Mouse (Mus musculus): Measurements from ENCODE around the gene Skap2. TPM values are rescaled to one million over a fixed set of nuclear protein-coding genes. Genes with fewer than 3 reads are reported as not detected.

Gene Skap2
- 1 to 10 TPM; 8.6 to 8.9 TPM for total RNA-seq (2021)
- 5.0 and 6.7 TPM in 2 replicates for polyA plus RNA-seq (2012; rRNA removed)
- long read RNA-seq, transcript Skap2-205 (13 exons, 3,382 nt), result major isoform, 6 of 12 reads
- long read RNA-seq, partial matches to known transcripts, result 1 of 12 reads
- long read RNA-seq, other reads (novel, unspliced or antisense), result 5 of 12 reads

GRCm38 (mm10) chr6:52012409-52013244 is at the start of gene Skap2:
Gene Skap2, minus strand, starts transcription at chr6:52012549.
- under 1% methylated on average over 51 of the region's 51 CpGs for WGBS
- 0 out of 2 replicates have a peak, but pooled peaks cover 1% of the 10 kb centered on the region for H3K27me3 ChIP-seq (ENCODE audit: control insufficient read depth, insufficient read depth, low read length)
- H3K36me3 ChIP-seq (ENCODE audit: control insufficient read depth, insufficient read depth, low read length), result no peaks in the 10 kb centered on the region
- peak within 1 kb of the TSS; percentile 72 for H3K9ac ChIP-seq (ENCODE audit: low read depth, low read length)
- H3K4me3 ChIP-seq, result peak within 1 kb of the TSS; percentile 78
- H3K27ac ChIP-seq, result peak within 1 kb of the TSS; percentile 82
- no peaks in the 10 kb centered on the region for H3K79me2 ChIP-seq (replicated peaks; ENCODE audit: control insufficient read depth, insufficient read depth, low read length)
- DNase-seq, result peak; percentile 99
- intact Hi-C loops (cut with DNase I), result loop anchor here (2.0 to 10.0 kb wide), 4 partner anchors 75 to 830 kb away; partner anchors contain the start of gene Tax1bp1
- TF ChIP-seq CTCF (IDR thresholded peaks at IDR 0.05) (no peak), POLR2A (IDR thresholded peaks at IDR 0.05; ENCODE audit: insufficient read depth, low read depth, low read length) (peak; percentile 85)
- H3K4me1 ChIP-seq (ENCODE audit: control insufficient read depth, insufficient read depth, low read length), result no peaks in the 10 kb centered on the region; the same call in 1 of the 2 replicates

- Histone ChIP-seq H3K36me3 (ENCODE audit: control insufficient read depth, insufficient read depth, low read length) (no peaks in the 10 kb centered on the region), H3K27ac (no peak overlapping the region), H3K79me2 (replicated peaks; ENCODE audit: control insufficient read depth, insufficient read depth, low read length) (no peaks in the 10 kb centered on the region), H3K4me3 (no peak overlapping the region), H3K27me3 (ENCODE audit: control insufficient read depth, insufficient read depth, low read length) (no peaks in the 10 kb centered on the region), H3K9ac (ENCODE audit: low read depth, low read length) (no peak overlapping the region), H3K4me1 (ENCODE audit: control insufficient read depth, insufficient read depth, low read length) (no peaks in the 10 kb centered on the region; the same call in 1 of the 2 replicates)
- no peak for TF ChIP-seq CTCF (IDR thresholded peaks at IDR 0.05)
- no peak for TF ChIP-seq POLR2A (IDR thresholded peaks at IDR 0.05; ENCODE audit: insufficient read depth, low read depth, low read length)
- no peak for TF ChIP-seq EP300 (IDR thresholded peaks at IDR 0.05; ENCODE audit: insufficient read depth, low read depth, low read length)
- 77% methylated on average over 10 of the region's 10 CpGs for WGBS
- DNase-seq, result no peak
- intact Hi-C loops (cut with DNase I), result no loop called here
These were observed 46.6 kb upstream of the Skap2 start for GRCm38 (mm10) chr6:52058899-52059448.

- H3K36me3 ChIP-seq (ENCODE audit: control insufficient read depth, insufficient read depth, low read length), result no peaks in the 10 kb centered on the region
- intact Hi-C loops (cut with DNase I), result no loop called here
- no peak overlapping the region for H3K4me3 ChIP-seq
- no peaks in the 10 kb centered on the region for H3K79me2 ChIP-seq (replicated peaks; ENCODE audit: control insufficient read depth, insufficient read depth, low read length)
- DNase-seq, result no peak
- H3K27me3 ChIP-seq (ENCODE audit: control insufficient read depth, insufficient read depth, low read length), result no peaks in the 10 kb centered on the region
- TF ChIP-seq EP300 (IDR thresholded peaks at IDR 0.05; ENCODE audit: insufficient read depth, low read depth, low read length), result no peak
- no peak for TF ChIP-seq POLR2A (IDR thresholded peaks at IDR 0.05; ENCODE audit: insufficient read depth, low read depth, low read length)
- TF ChIP-seq CTCF (IDR thresholded peaks at IDR 0.05), result no peak
- no peaks in the 10 kb centered on the region for H3K4me1 ChIP-seq (ENCODE audit: control insufficient read depth, insufficient read depth, low read length)
- H3K9ac ChIP-seq (ENCODE audit: low read depth, low read length), result no peak overlapping the region
- WGBS, result 55% methylated on average over 5 of the region's 5 CpGs
- no peak overlapping the region for H3K27ac ChIP-seq
These were observed 45.8 kb upstream of the Skap2 start for GRCm38 (mm10) chr6:52058120-52058519.

GRCm38 (mm10) chr6:52053567-52054561 is 41.5 kb upstream of the Skap2 start:
- Histone ChIP-seq H3K27ac (no peak overlapping the region), H3K9ac (ENCODE audit: low read depth, low read length) (no peak overlapping the region), H3K27me3 (ENCODE audit: control insufficient read depth, insufficient read depth, low read length) (no peaks in the 10 kb centered on the region), H3K4me1 (ENCODE audit: control insufficient read depth, insufficient read depth, low read length) (no peaks in the 10 kb centered on the region), H3K36me3 (ENCODE audit: control insufficient read depth, insufficient read depth, low read length) (no peaks in the 10 kb centered on the region), H3K79me2 (replicated peaks; ENCODE audit: control insufficient read depth, insufficient read depth, low read length) (no peaks in the 10 kb centered on the region), H3K4me3 (no peak overlapping the region)
- intact Hi-C loops (cut with DNase I), result no loop called here
- DNase-seq, result no peak
- TF ChIP-seq CTCF (IDR thresholded peaks at IDR 0.05) (peak; percentile 22; the same call in 1 of the 2 replicates), POLR2A (IDR thresholded peaks at IDR 0.05; ENCODE audit: insufficient read depth, low read depth, low read length) (no peak)
- 85% methylated on average over 15 of the region's 15 CpGs for WGBS

- H3K27ac ChIP-seq, result no peak overlapping the region
- no peak overlapping the region for H3K4me3 ChIP-seq
- intact Hi-C loops (cut with DNase I), result no loop called here
- no peaks in the 10 kb centered on the region for H3K27me3 ChIP-seq (ENCODE audit: control insufficient read depth, insufficient read depth, low read length)
- H3K9ac ChIP-seq (ENCODE audit: low read depth, low read length), result no peak overlapping the region
- no peaks in the 10 kb centered on the region for H3K79me2 ChIP-seq (replicated peaks; ENCODE audit: control insufficient read depth, insufficient read depth, low read length)
- no peak for DNase-seq
- H3K4me1 ChIP-seq (ENCODE audit: control insufficient read depth, insufficient read depth, low read length), result no peaks in the 10 kb centered on the region
- no peaks in the 10 kb centered on the region for H3K36me3 ChIP-seq (ENCODE audit: control insufficient read depth, insufficient read depth, low read length)
- no peak for TF ChIP-seq EP300 (IDR thresholded peaks at IDR 0.05; ENCODE audit: insufficient read depth, low read depth, low read length)
- no peak for TF ChIP-seq POLR2A (IDR thresholded peaks at IDR 0.05; ENCODE audit: insufficient read depth, low read depth, low read length)
- TF ChIP-seq CTCF (IDR thresholded peaks at IDR 0.05), result no peak
- WGBS, result 87% methylated on average over 12 of the region's 12 CpGs
These were observed 37.7 kb upstream of the Skap2 start for GRCm38 (mm10) chr6:52050062-52050461.

Measured in heart, adult 2 months (tissue).